Mouse (Mus musculus): ENCODE results near the gene Kif12. TPM values are rescaled to one million over a fixed set of nuclear protein-coding genes. Genes with fewer than 3 reads are reported as not detected.

Kif12 gene
- total RNA-seq, 2 experiments from 2014 or later = not detected

GRCm38 (mm10) chr4:63158961-63159592, 12.9 kb downstream of the Kif12 start:
- peak; percentile 81 for ATAC-seq (ENCODE audit: poor library complexity, severe bottlenecking)

DNA sequence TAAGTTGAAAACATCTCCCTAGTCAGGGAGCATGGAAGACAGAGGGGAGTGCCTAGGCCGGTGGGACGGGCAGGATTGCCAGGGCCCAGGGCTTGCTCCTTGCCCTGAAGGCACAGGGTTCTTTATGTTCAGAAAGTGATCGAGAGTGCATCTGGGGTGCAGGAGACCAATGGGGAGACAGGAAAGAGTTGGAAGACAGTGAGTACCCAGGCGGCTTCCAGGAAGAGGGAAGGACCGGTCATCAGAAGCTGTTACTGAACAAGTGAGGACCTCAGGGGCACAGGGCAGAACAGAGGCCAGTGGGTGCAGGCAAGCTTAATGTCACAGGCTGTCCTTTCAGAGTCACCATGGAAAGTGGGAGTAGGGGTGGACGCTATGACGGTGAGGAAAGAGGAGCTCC, 13.7 kb downstream of the Kif12 start:
- no peak for ATAC-seq (ENCODE audit: poor library complexity, severe bottlenecking)

GRCm38 (mm10) chr4:63156726-63157634, 15.0 kb downstream of the Kif12 start:
- ATAC-seq (ENCODE audit: poor library complexity, severe bottlenecking) = no peak

- ATAC-seq (ENCODE audit: poor library complexity, severe bottlenecking) = no peak
Observed at GRCm38 (mm10) chr4:63155596-63155995, 16.3 kb downstream of the Kif12 start.

DNA sequence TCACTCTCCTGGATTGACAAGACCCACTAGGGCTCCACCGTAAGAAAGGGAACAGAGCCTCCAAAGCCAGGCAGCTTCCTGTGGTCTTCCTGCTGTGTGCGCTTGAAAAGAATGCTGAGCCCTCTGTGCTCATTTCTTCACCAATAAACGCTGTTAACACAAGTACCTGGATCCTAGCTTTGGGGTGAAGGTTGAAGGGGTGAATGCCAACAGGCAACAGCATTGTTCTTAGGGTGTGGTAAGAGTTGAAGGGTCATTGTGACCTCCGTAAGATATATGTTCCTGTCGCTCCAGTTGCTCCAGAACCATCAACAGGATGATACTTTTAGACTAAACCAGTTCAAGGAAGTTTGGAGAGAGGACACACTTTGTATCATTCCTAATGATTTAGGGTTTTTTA, 17.2 kb downstream of the Kif12 start, which contains the start of gene Ambp:
TSS of gene Ambp (minus strand) at position 101 of the 400 bp plus-strand sequence.
- ATAC-seq (ENCODE audit: poor library complexity, severe bottlenecking) = no peak

- ATAC-seq (ENCODE audit: poor library complexity, severe bottlenecking) = no peak
Observed at GRCm38 (mm10) chr4:63154028-63154427, 17.9 kb downstream of the Kif12 start.

GRCm38 (mm10) chr4:63151127-63151526, 20.8 kb downstream of the Kif12 start:
- ATAC-seq (ENCODE audit: poor library complexity, severe bottlenecking) = peak; percentile 91

DNA sequence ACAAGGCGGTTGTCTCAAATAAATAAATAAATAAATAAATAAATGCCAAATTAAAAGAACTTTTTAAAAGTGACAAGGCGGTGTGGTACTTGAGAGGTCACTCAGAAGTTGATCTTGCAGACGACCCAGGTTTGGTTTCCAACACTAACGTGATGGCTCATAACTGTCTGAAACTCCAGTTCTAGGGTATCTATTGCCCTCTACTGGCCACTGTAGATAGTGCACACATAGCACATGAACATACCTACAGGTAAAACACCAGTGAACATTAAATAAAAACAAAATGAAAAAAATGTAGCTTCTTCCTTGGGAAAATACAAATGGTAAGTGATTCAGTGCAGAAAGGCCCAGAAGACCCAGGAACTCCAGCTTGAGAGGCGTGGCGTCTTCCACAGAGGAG, 24.7 kb downstream of the Kif12 start:
- ATAC-seq (ENCODE audit: poor library complexity, severe bottlenecking) = no peak

- ATAC-seq (ENCODE audit: poor library complexity, severe bottlenecking) = no peak
Observed at GRCm38 (mm10) chr4:63129891-63130624, 41.9 kb downstream of the Kif12 start.

DNA sequence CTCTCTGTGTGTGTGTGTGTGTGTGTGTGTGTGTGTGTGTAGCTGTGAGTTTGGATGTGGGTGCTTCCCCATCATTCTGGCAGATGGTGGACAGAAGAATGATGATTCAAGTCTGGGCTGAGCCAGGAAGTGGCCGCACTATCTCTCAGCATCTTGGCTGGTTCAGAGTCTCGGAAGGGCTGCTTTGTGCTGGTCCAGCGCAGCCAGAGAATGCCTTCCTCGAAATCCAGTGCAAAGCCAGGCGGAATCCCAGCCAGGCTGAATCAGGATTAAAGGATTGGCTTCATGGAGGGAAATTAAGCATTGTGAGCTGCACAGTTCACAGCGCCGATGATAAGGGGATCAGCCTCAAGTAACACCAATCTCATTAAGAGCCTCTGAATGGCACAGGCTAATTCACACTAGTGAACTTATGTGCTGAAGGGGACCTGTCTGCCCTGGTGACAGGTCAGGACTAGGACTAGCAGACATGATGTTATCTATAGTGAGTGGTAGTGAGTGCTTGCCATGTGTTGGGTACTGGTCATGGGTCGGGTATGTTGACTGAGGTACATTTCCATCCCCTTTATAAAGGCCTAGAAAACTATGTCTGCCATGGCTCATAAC, 47.0 kb downstream of the Kif12 start:
- no peak for ATAC-seq (ENCODE audit: poor library complexity, severe bottlenecking)

DNA sequence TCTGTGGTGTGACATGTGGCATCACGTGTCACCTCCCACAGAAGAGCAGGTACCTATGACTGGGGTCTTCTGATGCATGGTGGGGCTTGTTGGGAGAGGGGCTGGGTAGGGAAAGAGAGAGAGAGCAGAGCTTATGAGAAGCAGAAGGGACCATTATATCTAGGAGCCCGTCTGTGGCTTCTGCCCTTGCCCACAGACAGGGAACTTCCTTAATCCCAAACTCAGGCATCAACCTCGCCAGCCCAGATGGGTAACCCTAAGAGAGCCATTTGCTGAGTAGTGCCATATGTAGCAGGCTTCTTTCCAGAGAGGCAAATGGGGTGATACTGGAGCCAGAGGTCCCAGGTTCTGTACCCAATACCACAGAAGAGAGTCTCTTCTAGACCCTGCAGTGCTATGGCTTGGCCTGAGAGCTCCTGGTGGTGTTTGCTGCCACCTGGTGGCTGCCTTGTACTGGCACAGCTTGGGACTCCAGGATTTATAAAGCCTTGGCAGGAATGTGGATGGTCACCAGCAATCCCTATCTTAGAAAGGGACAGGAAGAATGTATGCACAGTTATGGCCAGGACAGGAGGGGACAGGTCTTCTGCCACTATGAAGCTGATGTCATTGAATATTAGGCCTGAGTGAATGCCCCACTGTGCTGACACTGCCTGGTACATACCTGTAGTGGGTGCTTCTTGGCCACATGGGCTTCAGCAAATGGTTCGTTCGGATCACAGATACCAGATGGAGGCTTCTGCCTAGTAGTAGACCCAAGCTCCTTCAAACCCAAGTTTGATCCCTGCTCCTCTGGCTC, 53.1 kb downstream of the Kif12 start:
- ATAC-seq (ENCODE audit: poor library complexity, severe bottlenecking) = peak; percentile 86

Other genes starting within 250 kb of the Kif12 start
- 0.02 and 0.05 TPM in 2 replicates for gene Zfp618, start 206.6 kb downstream of the Kif12 start, total RNA-seq (2015)
- not detected in 2 replicates for gene Zfp618, start 206.6 kb downstream of the Kif12 start, total RNA-seq (2017)
- gene Ambp, start 17.3 kb downstream of the Kif12 start, total RNA-seq (2015) = not detected in 2 replicates
- not detected in 2 replicates for gene Ambp, start 17.3 kb downstream of the Kif12 start, total RNA-seq (2017)
- 0.23 and 0.42 TPM in 2 replicates for gene Col27a1, start 41.9 kb upstream of the Kif12 start, total RNA-seq (2015)
- 0.24 and 0.44 TPM in 2 replicates for gene Col27a1, start 41.9 kb upstream of the Kif12 start, total RNA-seq (2017)
- gene Orm1, start 172.4 kb upstream of the Kif12 start, total RNA-seq (2015) = 18.3 and 25.9 TPM in 2 replicates
- gene Orm1, start 172.4 kb upstream of the Kif12 start, total RNA-seq (2017) = 28.3 and 30.2 TPM in 2 replicates
- gene Orm3, start 184.0 kb upstream of the Kif12 start, total RNA-seq (2015) = not detected in 2 replicates
- gene Orm3, start 184.0 kb upstream of the Kif12 start, total RNA-seq (2017) = not detected in 2 replicates
- gene Orm2, start 190.3 kb upstream of the Kif12 start, total RNA-seq (2015) = not detected in 2 replicates
- gene Orm2, start 190.3 kb upstream of the Kif12 start, total RNA-seq (2017) = not detected in 2 replicates
- gene Akna, start 231.2 kb upstream of the Kif12 start, total RNA-seq (2015) = 84.6 and 91.2 TPM in 2 replicates
- 43.5 and 56.7 TPM in 2 replicates for gene Akna, start 231.2 kb upstream of the Kif12 start, total RNA-seq (2017)